Mouse (Mus musculus): ENCODE results near the gene Spred2. TPM values are rescaled to one million over a fixed set of nuclear protein-coding genes. Genes with fewer than 3 reads are reported as not detected.

The Spred2 gene
- polyA plus RNA-seq, 1 experiment from 2014 or later = 5.6 TPM

DNA sequence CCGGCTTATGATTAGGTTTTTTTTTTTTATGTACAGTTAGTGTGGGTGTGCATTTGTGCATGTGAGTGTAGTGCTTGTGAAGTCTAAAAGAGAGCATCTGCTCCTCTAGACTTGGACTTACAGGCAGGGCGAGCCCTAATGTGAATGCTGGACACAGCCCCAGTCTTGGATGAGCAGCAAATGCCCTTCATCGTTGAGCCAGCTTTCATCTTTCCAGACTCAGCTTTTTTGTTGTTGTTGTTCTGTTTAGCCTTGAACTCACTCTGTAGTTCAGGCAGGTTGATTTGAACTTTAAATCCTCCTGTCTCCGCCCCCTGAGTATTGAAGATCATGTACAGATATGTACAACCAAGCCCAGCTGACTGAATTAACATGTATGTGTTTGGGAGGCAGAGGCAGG is 4.5 kb downstream of the Spred2 start:
- Histone ChIP-seq H3K9me3 (no peaks in the 10 kb centered on the region), H3K4me3 (no peak overlapping the region), H3K27ac (replicated peaks) (no peak overlapping the region), H3K4me2 (replicated peaks) (no peak overlapping the region), H3K9ac (replicated peaks) (no peak overlapping the region), H3K4me1 (peaks cover 17% of the 10 kb centered on the region), H3K36me3 (no peaks in the 10 kb centered on the region), H3K27me3 (no peaks in the 10 kb centered on the region)
- WGBS = 85% methylated on average over 4 of the region's 4 CpGs
- ATAC-seq (ENCODE audit: low FRiP score, low read depth) = no peak

DNA sequence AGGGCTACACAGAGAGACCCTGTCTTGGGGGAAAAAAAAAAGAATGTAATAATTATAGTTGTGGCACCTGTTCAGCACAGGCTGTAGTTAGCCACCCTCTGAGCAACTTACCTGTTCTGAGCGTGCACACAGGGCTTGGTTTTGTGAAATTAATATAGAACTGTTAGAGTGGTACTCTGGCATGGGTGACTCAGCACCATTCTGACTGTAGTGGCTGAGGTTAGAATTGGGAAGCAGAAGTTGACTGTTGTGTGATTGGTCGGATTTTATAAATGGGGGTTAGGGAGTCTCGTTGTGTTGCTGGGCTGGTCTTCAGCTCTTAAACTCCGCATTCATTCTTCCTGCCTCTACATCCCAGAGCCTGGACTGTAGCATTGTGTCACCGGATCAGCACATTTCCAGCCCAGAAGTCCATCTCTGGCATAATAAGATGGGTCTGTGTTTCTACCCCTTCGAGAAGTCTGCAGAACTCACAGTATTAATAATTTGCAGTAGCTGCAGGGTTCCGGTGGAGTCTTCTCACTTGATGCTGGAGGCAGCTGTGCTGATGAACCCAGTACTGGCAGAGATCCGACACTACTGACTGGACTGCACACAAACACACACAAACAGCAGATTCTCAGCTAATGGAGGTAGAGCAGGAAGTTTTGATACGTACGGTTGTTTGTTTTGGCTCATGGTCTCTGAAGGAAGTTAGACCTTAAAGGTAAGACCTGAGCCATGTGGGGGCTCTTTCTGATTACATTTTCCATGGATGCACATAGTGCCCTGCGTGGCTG is 5.1 kb downstream of the Spred2 start:
- 81% methylated on average over 11 of the region's 11 CpGs for WGBS
- peaks cover 15% of the 10 kb centered on the region for H3K4me1 ChIP-seq
- no peaks in the 10 kb centered on the region for H3K36me3 ChIP-seq
- H3K27me3 ChIP-seq = no peaks in the 10 kb centered on the region
- H3K4me2 ChIP-seq (replicated peaks) = no peak overlapping the region
- no peak overlapping the region for H3K4me3 ChIP-seq
- no peaks in the 10 kb centered on the region for H3K9me3 ChIP-seq
- no peak overlapping the region for H3K9ac ChIP-seq (replicated peaks)
- no peak overlapping the region for H3K27ac ChIP-seq (replicated peaks)
- ATAC-seq (ENCODE audit: low FRiP score, low read depth) = no peak

- no peak for ATAC-seq (ENCODE audit: low FRiP score, low read depth)
- Histone ChIP-seq H3K27me3 (no peaks in the 10 kb centered on the region), H3K4me3 (no peak overlapping the region), H3K9ac (replicated peaks) (no peak overlapping the region), H3K9me3 (no peaks in the 10 kb centered on the region), H3K27ac (replicated peaks) (no peak overlapping the region), H3K4me1 (peaks cover 7% of the 10 kb centered on the region), H3K4me2 (replicated peaks) (no peak overlapping the region), H3K36me3 (no peaks in the 10 kb centered on the region)
- 95% methylated on average over 9 of the region's 9 CpGs for WGBS
These were observed 7.5 kb downstream of the Spred2 start for GRCm38 (mm10) chr11:19931569-19932230.

- no peak overlapping the region for H3K9ac ChIP-seq (replicated peaks)
- no peaks in the 10 kb centered on the region for H3K36me3 ChIP-seq
- no peaks in the 10 kb centered on the region for H3K27me3 ChIP-seq
- peaks cover 3% of the 10 kb centered on the region; the same call in 1 of the 2 replicates for H3K4me1 ChIP-seq
- 92% methylated on average over 14 of the region's 14 CpGs for WGBS
- H3K27ac ChIP-seq (replicated peaks) = no peak overlapping the region
- ATAC-seq (ENCODE audit: low FRiP score, low read depth) = no peak
- H3K4me3 ChIP-seq = no peak overlapping the region
- no peaks in the 10 kb centered on the region for H3K9me3 ChIP-seq
- H3K4me2 ChIP-seq (replicated peaks) = no peak overlapping the region
These were observed 8.9 kb downstream of the Spred2 start for GRCm38 (mm10) chr11:19932983-19933511.

DNA sequence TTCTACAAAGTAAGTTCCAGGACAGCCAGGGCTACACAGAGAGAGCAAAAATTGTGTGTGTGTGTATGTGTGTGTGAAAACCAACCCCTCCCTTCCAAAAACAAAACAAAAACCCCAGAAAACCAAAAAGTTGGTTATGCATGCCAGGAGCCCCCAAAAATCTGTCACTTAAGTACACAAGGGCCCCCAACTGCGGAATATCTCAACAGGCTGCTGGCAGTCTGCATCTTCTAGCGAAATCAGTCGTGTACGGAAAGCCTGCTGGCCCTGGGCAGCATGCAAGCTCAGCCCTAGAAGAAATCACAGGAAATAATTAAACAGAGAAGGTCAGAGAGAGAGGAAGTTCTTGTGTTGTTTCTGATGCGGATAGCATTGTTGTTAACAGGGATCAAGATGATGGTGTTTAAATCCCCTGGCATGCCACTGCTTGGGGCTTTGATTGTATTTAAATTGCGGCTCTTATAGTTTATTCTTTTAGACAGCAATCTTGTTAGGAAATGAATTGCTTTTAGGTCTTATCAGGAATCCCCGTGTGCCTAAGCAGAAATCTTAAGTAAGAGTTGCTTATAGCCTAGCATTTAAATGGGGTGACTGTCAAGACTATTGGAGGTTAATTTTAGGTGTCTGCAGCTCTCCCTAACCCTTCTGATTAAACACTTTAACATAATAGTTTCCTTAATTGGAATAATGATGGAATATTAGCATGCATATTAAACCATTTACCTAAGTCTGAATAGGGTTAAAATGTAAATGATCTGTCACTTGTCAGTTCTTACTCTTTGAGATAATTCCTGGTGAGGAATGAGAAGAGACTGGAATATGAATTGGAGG is 11.6 kb downstream of the Spred2 start:
- Histone ChIP-seq H3K27me3 (no peaks in the 10 kb centered on the region), H3K27ac (replicated peaks) (no peak overlapping the region), H3K9ac (replicated peaks) (no peak overlapping the region), H3K9me3 (no peaks in the 10 kb centered on the region), H3K4me3 (no peak overlapping the region), H3K4me1 (no peaks in the 10 kb centered on the region; the same call in 1 of the 2 replicates), H3K36me3 (no peaks in the 10 kb centered on the region), H3K4me2 (replicated peaks) (no peak overlapping the region)
- no peak for ATAC-seq (ENCODE audit: low FRiP score, low read depth)
- WGBS = 60% methylated on average over 7 of the region's 7 CpGs

GRCm38 (mm10) chr11:19938456-19939004 is 14.4 kb downstream of the Spred2 start:
- no peak overlapping the region for H3K4me2 ChIP-seq (replicated peaks)
- H3K36me3 ChIP-seq = no peaks in the 10 kb centered on the region
- no peak overlapping the region for H3K9ac ChIP-seq (replicated peaks)
- no peak overlapping the region for H3K27ac ChIP-seq (replicated peaks)
- no peak for ATAC-seq (ENCODE audit: low FRiP score, low read depth)
- H3K4me3 ChIP-seq = no peak overlapping the region
- H3K4me1 ChIP-seq = peaks cover 6% of the 10 kb centered on the region; the same call in 1 of the 2 replicates
- no peaks in the 10 kb centered on the region for H3K27me3 ChIP-seq
- WGBS = 95% methylated on average over 10 of the region's 10 CpGs
- H3K9me3 ChIP-seq = no peaks in the 10 kb centered on the region

- no peak overlapping the region for H3K4me2 ChIP-seq (replicated peaks)
These were observed 15.1 kb downstream of the Spred2 start for GRCm38 (mm10) chr11:19939305-19939730.

DNA sequence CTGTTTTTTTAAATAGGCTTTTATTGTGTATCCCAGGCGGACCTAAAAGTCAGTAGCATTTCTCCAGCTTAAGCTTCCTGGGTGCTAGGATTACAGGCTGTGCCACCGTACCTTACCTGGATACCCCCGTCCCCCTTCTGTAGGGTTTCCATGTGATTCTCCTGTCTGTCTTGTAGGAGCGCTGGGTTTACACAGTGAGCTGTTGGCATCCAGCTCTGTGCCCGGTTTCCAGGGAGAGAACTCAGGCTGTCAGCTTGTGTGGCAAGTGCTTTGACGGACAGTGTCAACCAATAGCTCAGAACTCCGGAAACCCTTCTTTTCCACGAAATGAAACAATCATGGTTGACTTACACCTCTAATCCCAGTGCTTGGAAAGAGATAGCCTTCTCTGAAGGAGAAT is 15.7 kb downstream of the Spred2 start:
- Histone ChIP-seq H3K9ac (replicated peaks) (no peak overlapping the region), H3K27me3 (no peaks in the 10 kb centered on the region), H3K9me3 (no peaks in the 10 kb centered on the region), H3K4me2 (replicated peaks) (no peak overlapping the region), H3K27ac (replicated peaks) (no peak overlapping the region), H3K4me3 (no peak overlapping the region), H3K36me3 (0 out of 2 replicates have a peak, but pooled peaks cover under 1% of the 10 kb centered on the region), H3K4me1 (peaks cover 6% of the 10 kb centered on the region; the same call in 1 of the 2 replicates)
- no peak for ATAC-seq (ENCODE audit: low FRiP score, low read depth)
- 94% methylated on average over 8 of the region's 8 CpGs for WGBS

More at GRCm38 (mm10) chr11:19939305-19939730, 15.1 kb downstream of the Spred2 start:
- 82% methylated on average over 5 of the region's 5 CpGs for WGBS
- Histone ChIP-seq H3K36me3 (no peaks in the 10 kb centered on the region), H3K4me3 (no peak overlapping the region), H3K4me1 (peaks cover 6% of the 10 kb centered on the region; the same call in 1 of the 2 replicates), H3K9ac (replicated peaks) (no peak overlapping the region), H3K27ac (replicated peaks) (no peak overlapping the region), H3K9me3 (no peaks in the 10 kb centered on the region), H3K27me3 (no peaks in the 10 kb centered on the region)
- ATAC-seq (ENCODE audit: low FRiP score, low read depth) = no peak

DNA sequence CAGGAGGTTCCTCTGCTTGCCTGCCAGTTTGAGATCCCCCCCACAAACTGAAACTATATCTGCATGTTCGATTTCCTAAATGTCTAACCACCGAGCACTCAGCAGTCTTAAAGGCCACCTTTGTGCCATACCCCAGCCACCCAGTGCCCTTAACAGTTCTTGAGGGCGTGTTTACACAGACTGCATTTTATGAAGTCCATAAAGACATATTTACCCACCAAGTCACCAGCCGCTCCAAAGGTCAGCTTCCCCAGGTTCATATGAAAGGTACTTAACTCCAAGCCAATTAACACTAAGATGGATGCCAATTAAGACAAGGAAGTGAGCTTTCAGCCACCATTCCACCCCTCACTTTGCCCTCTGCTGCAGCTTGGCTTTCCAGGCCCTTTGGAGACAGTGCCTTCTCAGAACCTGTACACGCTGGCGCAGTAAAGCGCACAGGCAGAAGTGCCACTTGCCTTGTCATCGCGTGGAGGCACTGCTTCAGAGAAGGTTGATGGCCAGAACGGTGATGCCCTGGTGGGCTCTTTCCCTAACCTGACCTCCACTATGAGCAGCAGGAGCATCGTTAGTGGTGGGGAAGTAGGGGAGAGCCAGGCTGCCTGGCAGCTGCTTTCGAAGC is 17.1 kb downstream of the Spred2 start:
- H3K9me3 ChIP-seq = no peaks in the 10 kb centered on the region
- ATAC-seq (ENCODE audit: low FRiP score, low read depth) = no peak
- H3K4me3 ChIP-seq = no peak overlapping the region
- 0 out of 2 replicates have a peak, but pooled peaks cover 11% of the 10 kb centered on the region for H3K36me3 ChIP-seq
- no peak overlapping the region for H3K4me2 ChIP-seq (replicated peaks)
- H3K27ac ChIP-seq (replicated peaks) = no peak overlapping the region
- 89% methylated on average over 12 of the region's 12 CpGs for WGBS
- H3K9ac ChIP-seq (replicated peaks) = no peak overlapping the region
- H3K27me3 ChIP-seq = no peaks in the 10 kb centered on the region
- H3K4me1 ChIP-seq = peaks cover 6% of the 10 kb centered on the region; the same call in 1 of the 2 replicates

DNA sequence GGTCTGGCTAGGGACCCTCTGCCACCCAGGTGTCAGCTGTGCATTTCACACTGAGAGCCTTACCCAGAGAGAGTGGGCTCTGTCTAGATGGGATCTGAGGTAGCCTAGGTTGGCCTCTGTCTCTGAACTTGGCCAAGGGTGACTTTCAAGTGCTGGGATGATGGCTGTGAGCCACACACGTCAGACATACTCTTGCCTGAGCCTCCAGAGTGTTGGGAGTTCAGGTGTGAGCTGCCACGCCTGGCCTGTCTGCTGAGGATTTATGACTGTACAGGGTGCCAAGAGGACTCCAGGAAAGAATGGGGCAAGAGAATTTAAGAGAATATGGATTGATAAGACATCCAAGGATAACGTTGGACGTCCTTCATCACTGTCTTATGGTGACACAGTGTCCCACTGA is 17.8 kb downstream of the Spred2 start:
- no peak for ATAC-seq (ENCODE audit: low FRiP score, low read depth)
- Histone ChIP-seq H3K36me3 (0 out of 2 replicates have a peak, but pooled peaks cover 11% of the 10 kb centered on the region), H3K27me3 (no peaks in the 10 kb centered on the region), H3K4me1 (peaks cover 6% of the 10 kb centered on the region; the same call in 1 of the 2 replicates), H3K9me3 (no peaks in the 10 kb centered on the region), H3K4me3 (no peak overlapping the region), H3K27ac (replicated peaks) (no peak overlapping the region), H3K9ac (replicated peaks) (no peak overlapping the region), H3K4me2 (replicated peaks) (no peak overlapping the region)
- WGBS = 86% methylated on average over 4 of the region's 4 CpGs

GRCm38 (mm10) chr11:19943753-19944152 is 19.6 kb downstream of the Spred2 start:
- Histone ChIP-seq H3K27ac (replicated peaks) (no peak overlapping the region), H3K4me1 (peaks cover 10% of the 10 kb centered on the region; the same call in 1 of the 2 replicates), H3K4me2 (replicated peaks) (no peak overlapping the region), H3K9me3 (no peaks in the 10 kb centered on the region), H3K4me3 (no peak overlapping the region), H3K27me3 (no peaks in the 10 kb centered on the region), H3K9ac (replicated peaks) (no peak overlapping the region), H3K36me3 (0 out of 2 replicates have a peak, but pooled peaks cover 11% of the 10 kb centered on the region)
- 94% methylated on average over 2 of the region's 2 CpGs for WGBS
- no peak for ATAC-seq (ENCODE audit: low FRiP score, low read depth)

Data from midbrain, embryonic 12.5 days (tissue).